Mouse (Mus musculus) MEL-GATA-1-ER (cell line): ENCODE results near the gene Mageh1.
"Not testable (repeated sequence)": the region's sequence is repeated elsewhere in the genome, so short reads cannot be mapped to it uniquely, and the experiment has no call there.

ENCODE experiments used
- DNase-seq: peaks from one replicate; pipeline ENCODE4 v3.0.0-alpha.2; 2012; ENCODE audit warnings: low read depth; ENCODE audit errors: extremely low read depth

The Mageh1 gene

DNA sequence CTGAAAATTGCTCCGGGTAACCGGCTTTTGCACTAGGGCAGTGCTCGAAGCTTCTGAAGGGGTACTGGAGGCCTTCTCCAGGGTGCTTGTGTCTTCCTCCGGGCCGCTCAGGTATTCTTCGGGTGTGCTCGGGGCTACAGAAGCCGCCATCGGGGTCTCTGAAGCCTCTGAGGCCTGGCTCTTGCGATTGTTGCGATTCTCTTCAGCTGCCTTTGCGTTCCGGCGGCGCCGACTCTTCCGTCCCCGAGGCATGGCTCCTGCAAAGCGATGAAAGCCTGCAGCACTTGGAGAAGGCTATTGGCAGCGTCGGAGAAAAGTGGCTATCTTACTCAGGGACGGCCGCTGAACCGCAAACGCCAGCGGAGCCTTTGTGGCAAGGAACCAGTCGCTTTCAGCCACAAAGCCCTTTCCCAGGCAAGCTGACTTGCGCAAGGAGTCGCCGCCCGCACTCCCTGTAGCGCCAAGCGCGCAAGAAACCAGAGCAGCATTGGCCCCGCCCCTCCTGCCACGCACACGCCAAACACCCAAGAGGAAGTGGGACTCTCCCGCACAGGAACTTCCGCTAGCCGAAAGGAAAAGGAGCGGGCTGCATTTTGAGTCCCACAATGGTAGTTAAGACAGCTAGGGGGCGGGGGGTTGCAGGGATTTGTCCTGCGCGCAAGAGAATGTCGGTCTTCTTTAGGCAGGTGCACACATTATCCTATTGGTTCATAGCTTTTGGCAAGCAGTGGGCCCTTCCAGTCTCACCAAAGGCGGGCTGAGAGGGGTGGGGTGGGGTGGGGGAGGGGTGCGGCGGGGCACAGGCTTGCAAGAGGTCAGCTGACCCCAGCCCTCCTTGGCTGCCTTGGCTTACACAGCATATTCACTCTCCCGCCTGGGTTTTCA, at the start of gene Mageh1:
Mageh1 (minus strand) TSS at position 489 of the 885 bp plus-strand sequence.
- DNase-seq, result no peak

DNA sequence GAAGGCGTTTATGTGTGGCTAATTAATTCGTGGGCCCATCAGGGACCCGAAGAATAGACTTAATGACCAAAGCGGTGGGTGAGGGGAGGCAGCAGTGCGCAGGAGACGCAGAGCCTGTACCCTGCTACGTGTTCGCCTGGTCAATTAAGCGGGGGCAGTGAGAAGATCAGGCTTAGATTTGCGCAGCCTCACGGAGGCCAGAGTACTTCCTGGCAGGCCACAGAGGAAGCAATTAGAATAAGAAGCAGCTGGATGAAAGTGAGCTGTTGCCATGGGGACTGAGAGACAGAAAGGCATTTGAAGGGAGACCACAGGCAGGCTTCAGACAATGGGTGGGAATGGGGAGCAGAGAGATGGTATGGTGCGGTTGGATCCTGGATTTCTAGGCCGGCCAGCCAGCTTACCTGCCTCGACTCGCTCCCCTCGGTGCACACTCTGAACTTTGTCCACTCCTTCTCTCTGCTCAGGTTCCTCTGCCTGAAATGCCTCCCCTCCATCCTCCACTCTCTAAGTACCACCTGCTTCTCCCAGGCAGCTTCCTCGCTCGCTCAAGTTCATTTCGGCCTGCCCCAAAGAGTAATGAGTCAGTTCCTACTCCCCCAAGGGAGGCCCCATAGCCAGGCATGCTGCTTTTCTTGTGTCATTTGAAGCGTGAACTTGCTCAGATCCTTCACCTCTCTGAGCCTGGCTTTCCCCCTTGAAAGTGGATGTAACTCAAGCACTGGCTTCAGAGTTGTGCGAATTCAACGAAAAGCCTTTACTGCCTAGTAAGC, 783 bp upstream of the Mageh1 start:
- not testable (repeated sequence) for DNase-seq

DNA sequence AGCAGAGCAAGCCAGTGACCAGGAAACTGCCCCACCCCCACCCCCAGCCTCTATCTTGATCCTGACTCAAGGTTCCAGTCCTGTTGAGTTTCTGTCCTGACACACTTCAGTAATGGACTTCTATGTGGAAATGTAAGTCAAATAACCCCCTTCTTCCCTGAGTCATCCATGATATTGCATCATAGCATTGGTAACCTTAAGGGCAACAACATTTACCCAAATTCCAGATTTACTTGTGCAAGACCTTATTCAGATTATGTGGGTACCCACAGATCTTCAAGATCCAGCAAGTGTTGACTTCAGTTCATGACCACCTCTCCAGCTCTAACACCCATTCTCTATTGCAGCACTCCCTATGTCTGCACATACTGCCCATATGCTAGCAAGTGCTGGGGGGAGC, 5.8 kb downstream of the Mageh1 start:
- DNase-seq, result not testable (repeated sequence)

DNA sequence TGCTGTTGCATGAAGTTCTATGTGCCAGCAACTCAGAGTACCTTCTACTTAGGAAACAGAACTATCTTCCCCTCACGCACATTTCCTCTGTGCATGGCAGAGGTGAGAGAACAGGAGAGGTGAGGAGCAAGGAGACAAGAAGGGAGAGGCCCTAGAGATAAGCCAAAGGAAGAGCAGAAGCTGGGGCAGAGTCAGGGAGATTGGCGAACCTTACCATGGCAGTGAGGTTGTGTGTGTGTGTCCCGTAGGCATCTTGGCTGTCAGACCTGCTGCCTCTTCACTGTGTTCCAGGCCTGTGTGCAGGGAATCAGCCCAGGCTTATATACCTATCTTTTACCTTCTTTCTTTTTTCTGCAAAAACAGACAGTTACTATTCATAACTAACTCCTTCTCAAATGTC, 11.7 kb downstream of the Mageh1 start:
- not testable (repeated sequence) for DNase-seq

DNA sequence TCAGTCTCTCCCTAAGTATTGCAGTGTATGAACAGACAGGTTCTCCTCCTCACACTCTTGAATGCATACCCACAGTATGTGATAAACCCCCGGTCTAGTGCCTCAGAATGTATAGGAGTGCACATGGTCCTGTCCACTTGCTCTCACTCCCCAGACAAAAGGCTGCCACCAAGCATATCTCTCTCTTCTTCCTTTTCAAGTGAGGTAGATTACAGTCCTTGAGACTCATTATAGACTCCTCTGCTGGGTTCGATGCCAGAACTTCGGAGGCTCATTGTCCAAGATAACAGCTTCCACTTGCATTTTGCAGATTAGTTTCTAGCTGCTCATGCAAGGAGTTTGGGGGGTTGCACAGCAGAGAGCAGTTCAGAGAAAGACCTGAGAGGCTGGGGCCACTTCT, 12.1 kb downstream of the Mageh1 start:
- not testable (repeated sequence) for DNase-seq

DNA sequence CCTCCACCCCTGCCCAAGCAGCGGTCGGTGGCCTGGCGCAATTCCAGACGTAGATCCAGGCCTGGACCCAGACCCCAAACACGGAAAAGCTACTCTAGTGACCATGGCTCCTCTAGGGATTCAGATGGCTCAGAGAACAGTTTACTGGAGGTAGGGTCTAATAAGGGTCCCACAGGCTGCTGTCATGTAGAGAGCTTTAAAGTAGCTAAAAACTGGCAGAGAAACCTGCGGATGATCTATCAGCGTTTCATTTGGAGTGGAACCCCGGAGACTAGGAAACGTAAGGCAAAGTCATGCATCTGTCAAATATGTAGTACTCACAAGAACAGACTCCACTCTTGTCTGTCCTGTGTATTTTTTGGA, 29.7 kb downstream of the Mageh1 start:
- DNase-seq, result no peak

DNA sequence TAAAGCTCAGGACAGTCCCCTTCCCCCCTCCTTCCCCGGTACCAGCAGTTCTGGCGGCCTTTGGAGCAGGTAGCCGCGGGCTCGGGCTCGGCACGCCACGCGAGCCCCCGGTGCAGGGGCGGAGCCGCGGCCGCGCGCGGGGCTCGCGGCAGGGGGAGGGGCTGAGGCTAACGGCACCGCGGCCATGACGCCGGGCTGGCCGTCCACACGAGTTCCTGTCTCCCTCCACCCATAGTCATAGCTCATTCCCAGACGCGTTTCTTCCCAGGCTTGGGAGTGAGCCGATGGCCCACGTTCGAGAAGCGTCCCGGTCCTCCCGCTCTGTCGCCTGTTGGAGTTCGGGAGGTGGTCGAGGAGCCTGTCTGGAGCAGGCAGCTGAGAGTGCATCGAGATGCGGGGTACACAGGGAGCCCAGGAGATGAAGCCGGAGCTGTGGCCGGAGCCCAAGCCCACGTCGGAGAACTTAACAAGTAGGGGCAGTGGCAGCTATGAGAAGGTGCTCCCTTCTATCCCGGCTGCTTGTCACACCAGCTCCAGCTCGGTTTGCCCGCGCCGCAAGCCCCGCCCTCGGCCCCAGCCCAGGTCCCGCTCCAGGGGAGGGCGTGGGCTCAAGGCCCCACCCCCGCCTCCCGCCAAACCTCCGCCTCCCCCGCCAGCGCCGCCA, 30.2 kb downstream of the Mageh1 start:
- no peak for DNase-seq

DNA sequence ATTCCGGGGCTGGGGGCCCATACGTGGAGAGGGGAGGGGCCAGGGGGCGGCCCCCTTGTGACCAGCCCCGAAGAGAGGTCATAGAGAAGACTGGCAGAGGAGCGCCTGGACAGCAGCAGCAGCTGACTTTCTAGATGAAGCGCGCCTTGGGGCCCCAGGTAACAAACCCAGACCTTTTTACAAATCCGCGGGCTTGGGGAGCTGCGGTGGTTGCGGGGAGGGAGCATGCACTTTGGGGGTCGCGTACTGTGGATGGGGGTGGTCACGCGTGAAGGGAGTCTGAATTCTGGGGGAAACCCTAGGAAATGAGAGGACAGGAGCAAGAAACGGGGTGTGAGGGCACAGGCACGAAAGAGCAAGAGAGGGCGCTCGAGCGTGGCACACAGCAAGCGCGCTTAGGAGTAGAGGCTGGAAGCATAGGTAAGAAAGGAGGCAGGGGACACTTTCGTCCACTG, 31.0 kb downstream of the Mageh1 start, which contains the start of gene Usp51:
Usp51 (plus strand) TSS at position 83 of the 455 bp plus-strand sequence.
- no peak for DNase-seq

DNA sequence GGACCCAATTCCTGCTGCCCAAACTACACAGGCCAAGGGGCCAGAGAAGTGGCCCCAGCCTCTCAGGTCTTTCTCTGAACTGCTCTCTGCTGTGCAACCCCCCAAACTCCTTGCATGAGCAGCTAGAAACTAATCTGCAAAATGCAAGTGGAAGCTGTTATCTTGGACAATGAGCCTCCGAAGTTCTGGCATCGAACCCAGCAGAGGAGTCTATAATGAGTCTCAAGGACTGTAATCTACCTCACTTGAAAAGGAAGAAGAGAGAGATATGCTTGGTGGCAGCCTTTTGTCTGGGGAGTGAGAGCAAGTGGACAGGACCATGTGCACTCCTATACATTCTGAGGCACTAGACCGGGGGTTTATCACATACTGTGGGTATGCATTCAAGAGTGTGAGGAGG, 41.3 kb downstream of the Mageh1 start:
- not testable (repeated sequence) for DNase-seq

DNA sequence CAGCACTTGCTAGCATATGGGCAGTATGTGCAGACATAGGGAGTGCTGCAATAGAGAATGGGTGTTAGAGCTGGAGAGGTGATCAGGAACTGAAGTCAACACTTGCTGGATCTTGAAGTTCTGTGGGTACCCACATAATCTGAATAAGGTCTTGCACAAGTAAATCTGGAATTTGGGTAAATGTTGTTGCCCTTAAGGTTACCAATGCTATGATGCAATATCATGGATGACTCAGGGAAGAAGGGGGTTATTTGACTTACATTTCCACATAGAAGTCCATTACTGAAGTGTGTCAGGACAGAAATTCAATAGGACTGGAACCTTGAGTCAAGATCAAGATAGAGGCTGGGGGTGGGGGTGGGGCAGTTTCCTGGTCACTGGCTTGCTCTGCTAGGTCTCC, 47.5 kb downstream of the Mageh1 start:
- DNase-seq, result not testable (repeated sequence)
